Mouse (Mus musculus): ENCODE measurements around the gene Ccdc167.

The Ccdc167 gene

GRCm38 (mm10) chr17:29684275-29684674 is 32.6 kb downstream of the Ccdc167 start:
- DNase-seq, result no peak

GRCm38 (mm10) chr17:29683127-29683526 is 33.7 kb downstream of the Ccdc167 start:
- DNase-seq, result no peak

GRCm38 (mm10) chr17:29682261-29682660 is 34.6 kb downstream of the Ccdc167 start:
- no peak for DNase-seq

- DNase-seq, result no peak
These were observed 35.2 kb downstream of the Ccdc167 start for GRCm38 (mm10) chr17:29681669-29682068.

GRCm38 (mm10) chr17:29680921-29681320 is 35.9 kb downstream of the Ccdc167 start:
- no peak for DNase-seq

- DNase-seq, result peak; percentile 91
These were observed 36.7 kb downstream of the Ccdc167 start for GRCm38 (mm10) chr17:29680174-29680573.

- DNase-seq, result no peak
These were observed 37.6 kb downstream of the Ccdc167 start for GRCm38 (mm10) chr17:29679038-29679767.

GRCm38 (mm10) chr17:29678526-29678925 is 38.3 kb downstream of the Ccdc167 start:
- DNase-seq, result no peak

- DNase-seq, result no peak
These were observed 43.5 kb downstream of the Ccdc167 start for GRCm38 (mm10) chr17:29673325-29673724.

GRCm38 (mm10) chr17:29671021-29671420 is 45.8 kb downstream of the Ccdc167 start:
- DNase-seq, result no peak

GRCm38 (mm10) chr17:29669936-29670335 is 46.9 kb downstream of the Ccdc167 start:
- no peak for DNase-seq

- DNase-seq, result no peak
These were observed 47.8 kb downstream of the Ccdc167 start for GRCm38 (mm10) chr17:29669030-29669429.

GRCm38 (mm10) chr17:29668051-29668986 is 48.5 kb downstream of the Ccdc167 start:
- DNase-seq, result no peak

- no peak for DNase-seq
These were observed 54.7 kb downstream of the Ccdc167 start for GRCm38 (mm10) chr17:29662145-29662544.

GRCm38 (mm10) chr17:29660762-29661391 is 56.0 kb downstream of the Ccdc167 start:
- DNase-seq, result no peak

- peak; percentile 98 for DNase-seq
These were observed 56.6 kb downstream of the Ccdc167 start, which contains the start of gene Cmtr1 for GRCm38 (mm10) chr17:29660076-29660761. Cmtr1 (plus strand) TSS chr17:29660595.

- DNase-seq, result no peak
These were observed 58.6 kb downstream of the Ccdc167 start for GRCm38 (mm10) chr17:29658249-29658648.

GRCm38 (mm10) chr17:29642219-29642618 is 74.6 kb downstream of the Ccdc167 start:
- no peak for DNase-seq

- no peak for DNase-seq
These were observed 75.9 kb downstream of the Ccdc167 start for GRCm38 (mm10) chr17:29640971-29641370.

GRCm38 (mm10) chr17:29637895-29638294 is 78.9 kb downstream of the Ccdc167 start:
- no peak for DNase-seq

GRCm38 (mm10) chr17:29637377-29637776 is 79.5 kb downstream of the Ccdc167 start:
- DNase-seq, result no peak

Data from kidney, postnatal 10 days (tissue).